Mouse (Mus musculus) bone marrow, adult 2 months (tissue): Measurements from ENCODE around the gene Palm. TPM values are rescaled to one million over a fixed set of nuclear protein-coding genes. Genes with fewer than 3 reads are reported as not detected.

Source experiments
- H3K27ac ChIP-seq: fragments of 200-500 bp; 2 replicates; pipeline ENCODE4 v1.5.1; 2012; ENCODE audit warnings: low read depth, mild to moderate bottlenecking, control low read depth, inconsistent platforms, low read length; ENCODE audit not compliant: control insufficient read depth, poor library complexity, insufficient read depth
- H3K4me1 ChIP-seq: fragments of 200-500 bp; 2 replicates; pipeline ENCODE4 v1.6.1; 2011; ENCODE audit warnings: low read length; ENCODE audit not compliant: control insufficient read depth, insufficient read depth
- H3K4me3 ChIP-seq: fragments of 200-500 bp; replicated peaks from 2 replicates; pipeline ENCODE3; 2011; ENCODE audit warnings: mild to moderate bottlenecking, low read depth, low read length, control low read depth; ENCODE audit not compliant: control insufficient read depth
- CTCF ChIP-seq: fragments of 200-500 bp; IDR thresholded peaks from 2 replicates; pipeline ENCODE4 v1.5.1; 2011; ENCODE audit warnings: low read length, control low read depth; ENCODE audit not compliant: control insufficient read depth, insufficient read depth
- POLR2A ChIP-seq: fragments of 200-500 bp; IDR thresholded peaks from 2 replicates; pipeline ENCODE4 v1.6.1; 2011; ENCODE audit warnings: low read depth, mild to moderate bottlenecking, control low read depth, low read length, borderline replicate concordance; ENCODE audit not compliant: control insufficient read depth
- WGBS: fragments of 180-500 bp; shearing (Covaris S2); methylation state at CpG from one replicate; pipeline ENCODE4 v1.1.7; 2018; 5-methylcytosine and 5-hydroxymethylcytosine counted together
- polyA plus RNA-seq: library from polyadenylated mRNA; stranded (reverse); fragments of >200 nt; gene quantifications from 2 replicates; pipeline ENCODE4 v1.2.4, GENCODE M21; 2011; ENCODE audit warnings: low replicate concordance; ENCODE audit not compliant: missing spikeins, insufficient read depth, insufficient read length

Gene Palm
- polyA plus RNA-seq, 1 experiment: 36.1 TPM

GRCm38 (mm10) chr10:79836918-79837317 lies 43.5 kb downstream of the Palm start:
- H3K27ac ChIP-seq: no peak overlapping the region
- WGBS: 92% methylated on average over 3 of the region's 3 CpGs
- TF ChIP-seq CTCF: 0 out of 2 replicates have a peak, but pooled peaks have one; percentile 4
- no peak for TF ChIP-seq POLR2A

GRCm38 (mm10) chr10:79838151-79838550 lies 44.8 kb downstream of the Palm start:
- no peak overlapping the region for H3K4me3 ChIP-seq
- TF ChIP-seq CTCF: no peak
- TF ChIP-seq POLR2A: no peak
- H3K27ac ChIP-seq: 0 out of 2 replicates have a peak overlapping the region, but pooled peaks have one; percentile 19
- 19% methylated on average over 2 of the region's 2 CpGs for WGBS
- H3K4me1 ChIP-seq: peaks cover 2% of the 10 kb centered on the region; the same call in 1 of the 2 replicates

More at GRCm38 (mm10) chr10:79836918-79837317, 43.5 kb downstream of the Palm start:
- Histone ChIP-seq H3K4me1 (peaks cover 4% of the 10 kb centered on the region; the same call in 1 of the 2 replicates), H3K4me3 (no peak overlapping the region)

DNA sequence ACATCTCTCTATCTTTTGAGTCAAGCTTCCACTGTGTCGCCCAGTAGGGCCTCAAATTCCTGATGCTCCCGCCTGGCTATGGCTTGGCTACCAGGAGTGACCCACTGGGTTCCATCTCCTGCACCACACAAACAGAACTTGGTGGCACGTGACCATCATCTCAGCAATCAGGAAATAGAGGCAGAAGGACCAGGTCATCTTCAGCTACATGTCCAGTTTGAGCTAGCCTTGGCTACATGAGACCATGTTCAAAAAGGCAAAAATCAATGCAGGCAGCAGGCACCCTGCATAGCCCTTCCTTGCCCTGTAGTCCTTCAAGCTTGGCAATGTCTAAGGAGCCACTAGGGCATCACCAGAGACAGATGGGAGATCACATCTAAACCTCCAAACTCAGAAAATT lies 46.7 kb downstream of the Palm start:
- TF ChIP-seq CTCF: no peak
- no peak for TF ChIP-seq POLR2A
- Histone ChIP-seq H3K4me3 (no peak overlapping the region), H3K27ac (no peak overlapping the region), H3K4me1 (peaks cover 2% of the 10 kb centered on the region; the same call in 1 of the 2 replicates)
- 88% methylated on average over 3 of the region's 3 CpGs for WGBS

GRCm38 (mm10) chr10:79840644-79841551 lies 47.5 kb downstream of the Palm start:
- no peak for TF ChIP-seq POLR2A
- no peak for TF ChIP-seq CTCF
- Histone ChIP-seq H3K4me1 (peaks cover 2% of the 10 kb centered on the region; the same call in 1 of the 2 replicates), H3K27ac (no peak overlapping the region), H3K4me3 (peak overlapping the region; percentile 52)
- under 1% methylated on average over 22 of the region's 24 CpGs for whole genome bisulfite sequencing

DNA sequence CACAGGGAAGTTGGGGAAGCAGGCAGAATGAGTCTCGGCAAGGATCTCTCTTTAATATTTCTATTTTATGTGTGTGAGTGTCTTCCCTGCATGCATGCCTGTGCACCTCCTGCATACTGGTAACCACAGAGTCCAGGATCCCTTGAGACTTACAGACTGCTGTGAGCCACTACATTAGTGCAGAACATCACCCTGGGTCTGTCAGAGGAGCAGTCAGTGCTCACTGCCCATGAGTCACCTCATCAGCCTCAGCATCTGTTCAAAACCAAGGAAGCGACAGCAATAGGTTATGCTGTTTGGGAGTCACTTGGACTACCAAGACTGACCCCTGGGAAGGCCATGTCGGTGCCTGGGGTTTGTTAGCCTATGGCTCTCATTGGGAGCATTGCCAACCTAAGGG lies 49.0 kb downstream of the Palm start:
- Histone ChIP-seq H3K27ac (no peak overlapping the region), H3K4me1 (peaks cover 2% of the 10 kb centered on the region; the same call in 1 of the 2 replicates), H3K4me3 (no peak overlapping the region)
- TF ChIP-seq POLR2A: no peak
- TF ChIP-seq CTCF: no peak
- WGBS: 70% methylated on average over 3 of the region's 3 CpGs

DNA sequence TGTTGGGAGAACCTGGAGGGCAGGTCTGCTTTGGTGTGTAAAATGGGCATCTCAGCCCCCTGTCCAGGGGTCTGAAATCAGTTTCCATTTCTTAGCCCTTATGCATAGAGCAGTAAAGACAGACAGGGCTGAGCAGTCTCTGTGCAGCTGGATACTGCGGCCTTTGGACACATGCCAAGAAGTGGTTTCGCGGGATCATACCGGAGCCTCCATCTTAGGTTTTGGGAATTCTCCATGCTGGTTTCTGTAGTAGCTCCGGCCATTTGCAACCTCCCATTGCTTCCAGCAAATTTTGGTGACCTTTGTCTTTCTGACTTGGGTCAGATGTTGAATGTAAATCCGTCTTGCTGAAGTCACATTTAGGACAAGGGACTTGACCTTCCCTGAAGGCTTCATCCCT lies 50.1 kb downstream of the Palm start:
- TF ChIP-seq POLR2A (no peak), CTCF (no peak)
- no peaks in the 10 kb centered on the region; the same call in 1 of the 2 replicates for H3K4me1 ChIP-seq
- WGBS: 82% methylated on average over 6 of the region's 6 CpGs
- H3K4me3 ChIP-seq: no peak overlapping the region
- H3K27ac ChIP-seq: no peak overlapping the region

DNA sequence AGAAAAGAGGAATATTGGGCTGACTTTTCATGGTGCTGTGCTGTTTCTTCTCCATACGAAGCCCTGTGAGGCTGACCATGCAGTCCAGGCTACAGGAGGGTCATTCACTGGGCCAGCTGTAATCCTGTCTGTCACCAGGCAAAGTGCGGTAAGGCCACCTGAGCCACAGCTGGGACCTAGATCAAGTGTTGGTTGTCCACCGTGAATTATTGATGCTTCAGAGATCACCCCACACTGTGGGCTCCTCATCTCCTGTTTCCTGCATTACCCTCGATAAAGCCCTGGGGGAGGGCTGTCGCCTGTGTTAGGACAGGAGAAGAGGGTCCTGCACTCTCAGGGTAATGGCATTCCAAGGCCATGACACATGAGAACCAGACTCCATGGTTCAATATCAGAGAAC lies 53.2 kb downstream of the Palm start:
- H3K4me3 ChIP-seq: no peak overlapping the region
- no peak overlapping the region for H3K27ac ChIP-seq
- H3K4me1 ChIP-seq: peaks cover 6% of the 10 kb centered on the region
- TF ChIP-seq CTCF (no peak), POLR2A (no peak)
- 67% methylated on average over 5 of the region's 5 CpGs for WGBS

DNA sequence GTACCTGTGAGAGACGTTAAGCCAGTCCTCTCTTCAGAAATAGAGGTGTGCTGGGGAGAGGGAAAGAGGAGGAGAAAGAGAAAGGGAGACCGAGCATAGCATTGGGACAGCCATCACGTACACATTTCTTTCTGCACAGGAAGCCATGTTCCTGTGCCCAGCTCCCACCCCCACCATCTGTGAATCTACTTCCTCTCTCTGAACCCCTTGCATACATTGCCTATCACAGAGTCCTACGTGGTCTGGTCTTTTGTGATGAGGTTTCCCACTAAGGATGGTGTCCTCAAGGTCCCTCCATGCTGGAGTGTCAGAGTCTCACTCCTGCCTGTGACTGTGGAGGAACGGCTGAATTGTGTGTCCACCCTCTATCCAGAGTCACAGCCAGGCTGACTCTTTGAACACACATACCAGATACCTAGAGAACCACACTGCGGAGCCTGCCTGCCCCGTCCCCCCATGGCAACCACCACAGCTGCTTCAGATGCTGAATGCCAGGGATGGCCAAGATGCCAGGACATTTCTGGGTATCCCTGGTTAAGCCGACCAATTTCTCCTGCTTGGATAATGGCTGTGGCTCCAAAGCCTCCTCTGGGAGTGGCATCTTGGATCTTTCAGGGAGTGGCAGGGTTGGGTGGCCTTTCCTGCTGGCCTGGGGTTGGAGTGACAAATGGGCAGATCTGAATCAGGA lies 56.7 kb downstream of the Palm start:
- H3K4me1 ChIP-seq: peaks cover 9% of the 10 kb centered on the region
- no peak overlapping the region for H3K4me3 ChIP-seq
- no peak overlapping the region for H3K27ac ChIP-seq
- WGBS: 26% methylated on average over 8 of the region's 8 CpGs
- TF ChIP-seq CTCF (no peak), POLR2A (no peak)

DNA sequence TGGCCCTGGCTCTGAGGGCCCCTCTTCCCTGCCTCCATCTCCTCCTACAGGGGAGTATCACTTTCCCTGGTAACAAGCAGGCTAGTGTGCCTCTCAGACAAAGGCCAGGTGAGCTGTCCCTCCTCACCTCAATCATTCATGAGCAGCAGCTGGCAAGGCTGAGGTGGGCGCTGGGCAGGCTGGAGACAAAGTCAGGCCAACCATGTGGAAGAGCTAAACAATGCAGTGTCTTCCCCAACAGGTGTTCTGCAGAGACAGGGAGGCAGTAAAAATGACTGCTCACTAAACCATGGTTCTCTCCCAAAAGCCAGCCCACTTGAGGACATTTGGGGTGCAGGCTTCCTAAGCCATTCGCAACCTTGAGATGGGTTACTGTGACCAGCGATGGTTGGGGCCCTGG lies 58.3 kb downstream of the Palm start:
- WGBS: 63% methylated on average over 3 of the region's 3 CpGs
- Histone ChIP-seq H3K4me3 (no peak overlapping the region), H3K4me1 (peaks cover 9% of the 10 kb centered on the region), H3K27ac (no peak overlapping the region)
- TF ChIP-seq POLR2A (no peak), CTCF (no peak)
